Mouse (Mus musculus) forebrain, embryonic 12.5 days (tissue): ENCODE data around the gene Kazn. TPM values are rescaled to one million over a fixed set of nuclear protein-coding genes. Genes with fewer than 3 reads are reported as not detected.

Source experiments
- ATAC-seq: fragments of 200-750 bp; cut with Nextera tagmentation; 2 replicates; pipeline ENCODE4 v1.8.0; 2017; ENCODE audit warnings: moderate TSS enrichment; ENCODE audit not compliant: low FRiP score
- H3K27ac ChIP-seq: fragments of 300-500 bp; sonication (generic); 2 replicates; pipeline ENCODE4 v1.5.1; 2016; ENCODE audit warnings: mild to moderate bottlenecking
- H3K27me3 ChIP-seq: fragments of 300-500 bp; sonication (generic); 2 replicates; pipeline ENCODE4 v1.6.1; 2016; ENCODE audit warnings: mild to moderate bottlenecking
- H3K36me3 ChIP-seq: fragments of 300-500 bp; sonication (generic); replicated peaks from 2 replicates; pipeline ENCODE4 v1.6.1; 2016; ENCODE audit warnings: mild to moderate bottlenecking
- H3K4me1 ChIP-seq: fragments of 300-500 bp; sonication (generic); 2 replicates; pipeline ENCODE4 v1.6.1; 2016
- H3K4me2 ChIP-seq: fragments of 300-500 bp; sonication (generic); 2 replicates; pipeline ENCODE4 v1.6.1; 2016; ENCODE audit warnings: mild to moderate bottlenecking, moderate library complexity
- H3K4me3 ChIP-seq: fragments of 300-500 bp; sonication (generic); replicated peaks from 2 replicates; pipeline ENCODE4 v1.5.1; 2016; ENCODE audit warnings: mild to moderate bottlenecking
- H3K9ac ChIP-seq: fragments of 300-500 bp; sonication (generic); 2 replicates; pipeline ENCODE4 v1.6.1; 2016; ENCODE audit warnings: mild to moderate bottlenecking
- H3K9me3 ChIP-seq: fragments of 300-500 bp; sonication (generic); 2 replicates; pipeline ENCODE4 v1.6.1; 2016
- WGBS: fragments of 180-500 bp; shearing (Covaris S2); methylation state at CpG from one replicate; pipeline ENCODE4 v1.1.7; 2016; 5-methylcytosine and 5-hydroxymethylcytosine counted together
- polyA plus RNA-seq: library from polyadenylated mRNA; unstranded; fragments of >200 nt; fragmentation: Nextera tagmentation; extraction: Ambion mirVana; gene quantifications from 2 replicates; pipeline ENCODE4 v1.2.1, GENCODE M21; 2016

Gene Kazn
- polyA plus RNA-seq, 1 experiment from 2014 or later = 22.2 TPM

DNA sequence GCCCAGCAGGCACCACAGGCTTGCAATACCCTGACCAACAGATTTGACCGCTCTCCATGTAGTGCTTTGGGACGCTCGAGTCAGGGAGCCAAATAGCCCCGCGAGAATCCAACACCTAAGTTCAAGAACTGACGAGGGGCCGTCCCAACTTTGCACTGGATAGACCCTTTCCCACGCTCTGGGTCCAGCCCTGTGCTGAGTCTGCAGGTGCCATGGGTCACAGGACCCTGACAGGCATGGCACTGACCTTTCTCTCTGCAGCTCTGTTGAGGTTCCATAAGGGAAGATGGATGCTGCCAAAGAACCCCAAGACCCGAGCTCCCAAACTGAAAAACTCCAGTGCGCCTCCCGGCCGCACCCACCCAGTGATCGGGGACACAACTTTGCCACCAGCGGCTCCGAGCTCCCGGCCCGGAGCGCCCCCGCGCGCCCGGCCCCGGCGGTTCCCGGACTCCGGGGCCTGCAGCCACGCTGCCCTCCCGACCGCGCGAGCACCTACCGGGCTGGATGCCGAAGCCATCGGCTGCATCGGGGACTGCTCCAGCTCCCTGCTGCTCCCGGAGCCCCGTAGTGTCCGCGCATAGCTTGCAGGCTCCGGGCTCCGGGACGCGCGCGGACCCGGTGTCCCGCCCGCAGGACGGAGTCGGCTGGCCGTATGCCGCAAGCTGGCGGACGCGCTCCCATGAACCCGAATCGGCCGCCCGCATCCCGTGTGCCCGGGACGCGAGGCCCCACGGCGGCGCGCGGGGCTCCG lies 538 bp downstream of the Kazn start:
- H3K9me3 ChIP-seq = no peaks in the 10 kb centered on the region
- peak overlapping the region; percentile 64 for H3K9ac ChIP-seq
- H3K4me1 ChIP-seq = peaks cover 28% of the 10 kb centered on the region
- WGBS = under 1% methylated on average over 57 of the region's 69 CpGs
- H3K4me2 ChIP-seq = peak overlapping the region; percentile 98
- H3K27me3 ChIP-seq = peaks cover 18% of the 10 kb centered on the region; the same call in 1 of the 2 replicates
- no peaks in the 10 kb centered on the region for H3K36me3 ChIP-seq
- H3K27ac ChIP-seq = peak overlapping the region; percentile 46; the same call in 1 of the 2 replicates
- ATAC-seq = peak; percentile 56
- H3K4me3 ChIP-seq = peak overlapping the region; percentile 64

DNA sequence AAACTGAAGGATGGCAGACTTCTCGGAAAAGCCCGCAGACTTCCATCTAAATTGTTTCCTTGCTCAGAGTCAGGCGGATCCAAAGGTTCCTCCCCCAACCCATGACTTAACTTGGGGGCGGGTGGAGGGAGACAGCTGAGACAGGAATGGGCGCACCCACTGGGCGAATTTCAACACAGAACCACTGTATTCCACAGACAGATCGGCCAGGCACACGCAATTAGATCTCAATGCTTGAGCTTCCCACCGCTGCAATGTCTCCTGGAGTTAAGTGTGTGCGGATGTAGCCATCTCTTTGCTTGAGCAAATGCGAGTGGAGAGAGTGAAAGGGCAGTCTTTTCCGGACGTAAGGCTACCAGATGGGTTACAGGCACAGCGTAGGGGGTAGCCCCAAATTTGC lies 1.2 kb downstream of the Kazn start:
- H3K9me3 ChIP-seq = no peaks in the 10 kb centered on the region
- peaks cover 18% of the 10 kb centered on the region; the same call in 1 of the 2 replicates for H3K27me3 ChIP-seq
- 25% methylated on average over 14 of the region's 14 CpGs for WGBS
- peaks cover 28% of the 10 kb centered on the region for H3K4me1 ChIP-seq
- peak overlapping the region; percentile 64 for H3K9ac ChIP-seq
- no peaks in the 10 kb centered on the region for H3K36me3 ChIP-seq
- peak overlapping the region; percentile 64 for H3K4me3 ChIP-seq
- H3K27ac ChIP-seq = no peak overlapping the region
- peak overlapping the region; percentile 98 for H3K4me2 ChIP-seq
- no peak for ATAC-seq

DNA sequence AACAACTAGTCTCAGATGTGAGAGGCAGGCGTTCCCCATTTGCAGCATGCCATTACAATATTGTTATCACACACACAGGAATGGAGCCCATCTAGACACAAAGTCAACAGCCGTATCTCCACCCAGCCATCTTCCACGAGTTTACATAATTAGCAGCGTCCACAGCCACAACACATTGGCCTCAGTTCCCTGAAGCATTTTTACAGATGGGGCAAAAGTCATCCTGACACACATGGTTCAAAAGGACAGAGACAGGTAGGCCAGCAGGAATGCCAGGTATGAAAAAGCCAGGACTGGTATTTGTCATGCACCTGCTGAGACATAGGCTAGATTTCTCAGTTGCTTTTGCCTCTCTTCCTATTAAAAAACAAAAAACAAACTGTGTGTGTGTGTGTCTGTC lies 2.5 kb downstream of the Kazn start:
- Histone ChIP-seq H3K9me3 (no peaks in the 10 kb centered on the region), H3K4me3 (no peak overlapping the region), H3K4me2 (no peak overlapping the region), H3K27ac (no peak overlapping the region), H3K4me1 (peaks cover 28% of the 10 kb centered on the region), H3K27me3 (peaks cover 18% of the 10 kb centered on the region; the same call in 1 of the 2 replicates), H3K9ac (no peak overlapping the region), H3K36me3 (no peaks in the 10 kb centered on the region)
- 93% methylated on average over 4 of the region's 4 CpGs for WGBS
- no peak for ATAC-seq

DNA sequence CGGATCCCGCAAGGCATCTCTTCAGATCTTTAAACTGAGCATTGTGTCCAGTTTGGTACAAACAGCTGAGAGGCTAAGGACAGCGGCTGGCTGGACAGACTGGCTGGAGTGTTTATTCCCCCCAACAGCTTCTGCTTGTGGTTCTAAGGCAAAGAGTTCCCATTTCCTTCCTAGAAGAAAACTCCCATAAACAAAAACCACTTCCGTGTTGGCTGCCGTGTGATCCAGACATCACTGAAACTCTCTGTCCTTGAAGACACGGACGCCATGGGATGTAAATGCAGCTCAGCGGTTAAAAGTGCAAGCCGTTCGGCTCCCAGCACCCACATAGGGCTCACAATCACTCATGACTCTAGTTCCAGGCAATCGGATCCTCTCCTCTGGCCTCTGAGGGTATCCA lies 3.8 kb downstream of the Kazn start:
- no peak overlapping the region for H3K9ac ChIP-seq
- H3K27ac ChIP-seq = no peak overlapping the region
- 89% methylated on average over 11 of the region's 11 CpGs for WGBS
- H3K9me3 ChIP-seq = no peaks in the 10 kb centered on the region
- H3K4me3 ChIP-seq = no peak overlapping the region
- peaks cover 28% of the 10 kb centered on the region for H3K4me1 ChIP-seq
- H3K4me2 ChIP-seq = no peak overlapping the region
- no peak for ATAC-seq
- H3K36me3 ChIP-seq = no peaks in the 10 kb centered on the region
- H3K27me3 ChIP-seq = peaks cover 18% of the 10 kb centered on the region; the same call in 1 of the 2 replicates

DNA sequence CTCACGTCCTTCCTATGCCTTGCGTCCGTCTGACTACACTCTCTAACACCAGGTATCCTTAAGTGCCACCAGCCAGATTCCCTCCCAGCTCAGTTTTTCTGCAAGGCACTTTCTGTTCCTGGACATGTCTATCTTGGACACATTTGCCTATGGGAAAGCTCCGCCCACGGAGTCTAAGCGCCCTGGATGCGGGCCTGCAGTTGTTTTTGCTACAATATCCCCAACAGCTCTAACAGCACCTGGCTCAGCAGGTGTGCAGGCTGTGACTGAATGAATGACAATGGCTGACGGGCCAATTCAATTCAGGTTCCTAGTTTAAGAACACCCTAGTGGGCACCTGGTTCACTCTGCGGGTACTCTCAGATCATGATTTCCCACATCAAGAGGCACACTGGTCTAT lies 4.4 kb downstream of the Kazn start:
- H3K4me1 ChIP-seq = peaks cover 22% of the 10 kb centered on the region

DNA sequence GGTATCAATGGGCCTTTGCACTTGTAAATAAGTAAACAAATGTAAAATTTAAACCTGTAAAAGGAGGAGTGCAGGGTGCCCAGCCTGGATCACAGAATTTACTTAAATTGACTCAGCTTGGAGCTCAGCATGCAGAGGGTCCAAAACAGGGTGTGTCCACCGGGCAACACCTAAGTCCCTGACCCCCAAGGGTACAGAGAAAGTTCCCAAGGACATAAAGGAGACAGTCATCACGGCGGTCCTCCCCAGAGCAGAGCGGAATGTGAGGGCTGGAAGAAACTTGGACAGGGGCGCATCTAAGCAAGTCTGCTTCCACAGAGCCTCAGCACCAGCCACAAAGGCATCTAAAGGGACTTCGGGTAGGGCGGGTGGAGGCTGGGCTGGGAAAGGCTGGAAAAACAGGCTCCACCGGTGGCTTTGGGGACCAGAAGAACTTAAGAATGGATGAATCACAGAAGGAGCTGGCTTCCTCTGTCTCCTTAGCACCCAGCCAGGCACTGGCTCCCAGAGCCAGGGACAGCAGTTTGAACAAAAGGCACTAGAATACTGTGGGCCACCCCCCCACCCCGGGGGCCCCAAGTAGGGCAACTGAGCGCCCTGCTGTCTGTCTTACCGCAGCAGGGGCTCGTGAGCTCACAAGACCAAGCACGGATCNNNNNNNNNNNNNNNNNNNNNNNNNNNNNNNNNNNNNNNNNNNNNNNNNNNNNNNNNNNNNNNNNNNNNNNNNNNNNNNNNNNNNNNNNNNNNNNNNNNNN lies 10.2 kb downstream of the Kazn start:
- H3K9ac ChIP-seq = peak overlapping the region; percentile 33; the same call in 1 of the 2 replicates
- H3K27ac ChIP-seq = 0 out of 2 replicates have a peak overlapping the region, but pooled peaks have one; percentile 8

More for the DNA sequence above, 4.4 kb downstream of the Kazn start:
- Histone ChIP-seq H3K4me3 (no peak overlapping the region), H3K36me3 (no peaks in the 10 kb centered on the region), H3K27me3 (peaks cover 15% of the 10 kb centered on the region; the same call in 1 of the 2 replicates), H3K4me2 (no peak overlapping the region), H3K9ac (no peak overlapping the region), H3K9me3 (no peaks in the 10 kb centered on the region), H3K27ac (no peak overlapping the region)
- no peak for ATAC-seq
- whole genome bisulfite sequencing = 62% methylated on average over 9 of the region's 9 CpGs

DNA sequence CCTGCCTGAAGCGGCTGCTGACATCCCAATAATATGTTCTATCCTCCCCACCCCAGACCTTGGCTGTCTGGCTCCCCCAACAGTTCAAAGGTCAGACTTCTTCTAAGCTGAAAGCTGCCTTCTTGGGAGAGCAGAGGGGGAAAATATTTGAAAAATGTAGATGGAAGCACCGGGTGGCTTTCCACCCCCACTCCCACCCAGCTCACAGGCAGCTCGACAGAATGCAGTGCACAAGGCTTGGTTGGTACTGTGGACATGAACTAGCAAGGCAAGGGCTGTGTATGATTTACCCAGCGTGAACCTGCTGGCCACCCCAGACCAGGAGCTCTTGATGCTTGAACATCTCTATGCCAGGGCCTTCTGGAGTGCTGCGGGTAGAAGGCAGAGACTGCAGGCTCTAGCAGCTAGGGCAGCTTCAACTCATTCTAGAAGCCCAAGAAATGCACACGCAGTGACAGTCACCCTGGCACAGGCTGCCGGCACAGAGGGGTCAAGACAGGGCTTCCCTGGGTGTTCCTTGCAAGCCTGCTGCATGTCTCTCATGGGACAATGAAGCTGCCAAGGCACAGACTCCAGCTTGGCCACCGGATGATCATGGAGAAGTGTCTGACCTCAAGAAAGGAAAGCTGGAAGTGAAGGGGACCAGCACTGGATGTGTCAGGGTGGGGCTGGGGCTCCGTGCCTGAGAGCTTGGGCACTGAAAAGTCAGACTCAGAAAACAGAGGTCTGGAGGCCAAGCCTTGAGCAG lies 15.1 kb downstream of the Kazn start:
- Histone ChIP-seq H3K4me3 (no peak overlapping the region), H3K4me2 (no peak overlapping the region), H3K36me3 (no peaks in the 10 kb centered on the region), H3K27ac (no peak overlapping the region), H3K4me1 (peaks cover 27% of the 10 kb centered on the region), H3K27me3 (no peaks in the 10 kb centered on the region), H3K9ac (no peak overlapping the region), H3K9me3 (no peaks in the 10 kb centered on the region)
- 86% methylated on average over 9 of the region's 9 CpGs for WGBS
- ATAC-seq = no peak

More for the DNA sequence above, 10.2 kb downstream of the Kazn start:
- Histone ChIP-seq H3K27me3 (no peaks in the 10 kb centered on the region), H3K4me2 (no peak overlapping the region), H3K36me3 (no peaks in the 10 kb centered on the region), H3K9me3 (no peaks in the 10 kb centered on the region), H3K4me1 (peaks cover 13% of the 10 kb centered on the region), H3K4me3 (no peak overlapping the region)
- 37% methylated on average over 13 of the region's 13 CpGs for WGBS
- no peak for ATAC-seq

DNA sequence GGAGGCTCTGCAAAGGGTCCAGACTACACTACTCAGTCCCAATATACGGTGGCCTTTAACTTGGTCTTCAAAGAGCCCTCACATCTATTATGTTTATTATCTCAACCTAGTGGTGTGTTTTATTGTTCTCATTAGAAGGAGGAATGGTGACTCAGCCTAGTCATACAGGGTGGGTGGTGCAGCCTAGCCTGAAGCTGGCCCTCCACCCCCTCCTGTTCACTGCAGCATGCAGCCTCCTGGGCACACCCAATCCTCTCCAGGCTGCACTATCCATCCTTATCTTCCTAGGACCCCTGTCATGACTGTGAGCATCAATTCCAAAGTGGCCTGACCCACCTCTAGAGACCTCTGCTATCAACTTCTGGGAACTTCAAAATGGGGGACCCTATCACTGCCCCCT lies 16.8 kb downstream of the Kazn start:
- H3K27ac ChIP-seq = no peak overlapping the region
- 71% methylated on average over 1 of the region's 1 CpGs for WGBS
- no peaks in the 10 kb centered on the region for H3K27me3 ChIP-seq
- H3K36me3 ChIP-seq = no peaks in the 10 kb centered on the region
- H3K4me1 ChIP-seq = peaks cover 24% of the 10 kb centered on the region
- no peaks in the 10 kb centered on the region for H3K9me3 ChIP-seq
- no peak for ATAC-seq
- H3K9ac ChIP-seq = no peak overlapping the region
- no peak overlapping the region for H3K4me3 ChIP-seq
- H3K4me2 ChIP-seq = no peak overlapping the region

DNA sequence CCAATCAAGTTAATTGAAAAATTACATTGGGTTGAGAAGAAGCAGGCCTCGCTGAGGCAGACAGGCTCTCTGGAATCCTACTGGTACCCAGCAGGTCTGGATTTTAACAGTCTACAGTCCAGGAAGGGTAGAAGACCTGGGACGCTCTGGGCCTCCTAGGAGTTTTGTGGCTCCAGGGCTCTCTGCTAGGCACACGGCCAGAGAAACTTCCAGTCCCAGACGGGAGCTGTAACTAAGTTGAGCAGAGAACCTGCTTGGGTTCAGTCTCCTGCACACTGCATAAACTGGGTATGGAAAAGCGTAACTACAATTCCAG lies 17.5 kb downstream of the Kazn start:
- H3K4me2 ChIP-seq = no peak overlapping the region
- no peaks in the 10 kb centered on the region for H3K36me3 ChIP-seq
- H3K27me3 ChIP-seq = no peaks in the 10 kb centered on the region
- peaks cover 24% of the 10 kb centered on the region for H3K4me1 ChIP-seq
- ATAC-seq = no peak
- no peak overlapping the region for H3K27ac ChIP-seq
- no peak overlapping the region for H3K9ac ChIP-seq
- WGBS = 56% methylated on average over 5 of the region's 5 CpGs
- H3K4me3 ChIP-seq = no peak overlapping the region
- H3K9me3 ChIP-seq = no peaks in the 10 kb centered on the region

DNA sequence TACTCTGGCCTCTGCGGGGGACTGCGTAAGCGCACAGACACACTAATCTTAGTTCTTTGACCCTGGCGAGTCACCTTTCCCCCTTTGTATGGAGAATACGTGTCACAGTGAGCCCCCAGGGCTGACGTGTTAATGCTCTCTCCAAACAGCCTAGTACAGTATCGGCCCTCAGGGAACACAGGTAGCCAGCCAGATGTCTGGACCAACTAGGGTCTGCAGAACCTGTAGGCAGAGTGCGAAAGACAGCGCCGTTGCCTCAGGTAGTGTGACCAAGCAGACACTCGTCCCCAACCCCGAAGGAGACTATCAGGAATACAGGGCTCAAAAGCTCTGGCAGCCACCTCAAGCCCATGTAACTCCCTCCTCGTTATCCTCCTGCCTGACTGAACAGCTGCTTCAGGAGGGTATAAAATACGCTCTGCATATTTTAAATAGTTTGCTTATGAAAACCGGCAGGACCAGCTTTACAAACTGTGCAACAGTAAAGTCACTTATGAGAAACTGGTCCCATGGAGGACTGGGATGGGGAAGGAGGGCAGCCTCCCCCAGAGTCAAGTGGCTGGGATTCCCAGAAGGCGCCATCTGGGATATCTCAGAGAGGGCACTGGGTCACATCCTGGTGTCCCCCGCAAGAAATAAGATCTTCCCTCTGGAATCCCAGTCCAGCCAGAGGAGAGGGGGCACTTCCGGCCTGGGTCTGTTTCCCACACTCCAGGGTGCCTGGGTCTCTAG lies 18.0 kb downstream of the Kazn start:
- Histone ChIP-seq H3K36me3 (no peaks in the 10 kb centered on the region), H3K4me3 (no peak overlapping the region), H3K27ac (0 out of 2 replicates have a peak overlapping the region, but pooled peaks have one; percentile 19), H3K4me2 (no peak overlapping the region), H3K9me3 (no peaks in the 10 kb centered on the region), H3K27me3 (no peaks in the 10 kb centered on the region), H3K9ac (no peak overlapping the region), H3K4me1 (peaks cover 24% of the 10 kb centered on the region)
- no peak for ATAC-seq
- WGBS = 68% methylated on average over 18 of the region's 18 CpGs

DNA sequence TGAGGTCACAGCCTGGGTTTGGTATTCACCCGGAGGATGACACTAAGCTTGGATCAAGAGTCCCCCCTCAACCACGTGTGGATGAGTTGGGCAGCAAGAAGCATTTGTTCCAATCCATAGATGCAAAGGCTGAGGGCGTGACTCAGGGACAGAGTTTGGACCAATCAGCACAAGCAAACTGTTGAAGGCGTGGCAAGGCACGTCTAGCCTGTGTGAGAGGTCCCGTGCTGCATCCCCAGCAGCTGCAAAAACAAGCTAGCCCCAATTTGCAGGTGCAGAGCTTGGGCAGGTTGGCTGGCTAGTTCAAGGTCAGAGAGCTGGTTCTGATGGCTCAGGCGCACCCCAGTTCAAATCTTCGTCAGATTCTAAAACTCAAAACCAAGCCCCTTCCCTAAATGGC lies 20.2 kb downstream of the Kazn start:
- no peak for ATAC-seq
- 65% methylated on average over 8 of the region's 8 CpGs for WGBS

DNA sequence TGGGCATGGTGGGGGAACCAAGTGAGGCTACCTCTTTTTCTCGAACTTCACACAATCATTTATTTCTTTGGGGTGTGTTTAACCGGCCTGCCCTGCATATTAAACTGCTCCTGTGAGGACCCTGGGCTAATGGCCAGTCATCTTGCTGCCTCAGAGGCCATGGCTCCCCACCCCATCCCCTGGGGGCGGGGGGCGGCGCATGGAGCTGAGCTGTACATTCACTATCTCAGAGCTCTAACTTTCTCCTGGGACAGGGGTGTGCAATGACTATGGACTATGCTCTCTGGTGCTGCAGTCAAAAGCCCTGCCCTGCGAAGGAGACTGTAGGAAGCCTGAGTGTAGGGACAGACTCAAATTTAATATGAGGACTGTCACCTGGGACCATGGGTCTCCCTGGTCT lies 22.2 kb downstream of the Kazn start:
- Histone ChIP-seq H3K9me3 (no peaks in the 10 kb centered on the region), H3K4me2 (no peak overlapping the region), H3K4me1 (peaks cover 29% of the 10 kb centered on the region), H3K36me3 (no peaks in the 10 kb centered on the region), H3K4me3 (no peak overlapping the region), H3K27ac (no peak overlapping the region), H3K9ac (no peak overlapping the region), H3K27me3 (no peaks in the 10 kb centered on the region)
- no peak for ATAC-seq
- WGBS = 85% methylated on average over 6 of the region's 6 CpGs

More for the DNA sequence above, 20.2 kb downstream of the Kazn start:
- Histone ChIP-seq H3K9me3 (no peaks in the 10 kb centered on the region), H3K36me3 (no peaks in the 10 kb centered on the region), H3K9ac (no peak overlapping the region), H3K27ac (no peak overlapping the region), H3K4me3 (no peak overlapping the region), H3K27me3 (no peaks in the 10 kb centered on the region), H3K4me2 (no peak overlapping the region), H3K4me1 (peaks cover 27% of the 10 kb centered on the region)
